Mouse (Mus musculus): ENCODE measurements around the gene Hsf2bp. TPM values are rescaled to one million over a fixed set of nuclear protein-coding genes. Genes with fewer than 3 reads are reported as not detected.
A peak's percentile ranks its signal among the peaks of the same experiment; 100 is the strongest.

Hsf2bp gene
- polyA plus RNA-seq, 1 experiment from 2014 or later: 0.52 TPM

DNA sequence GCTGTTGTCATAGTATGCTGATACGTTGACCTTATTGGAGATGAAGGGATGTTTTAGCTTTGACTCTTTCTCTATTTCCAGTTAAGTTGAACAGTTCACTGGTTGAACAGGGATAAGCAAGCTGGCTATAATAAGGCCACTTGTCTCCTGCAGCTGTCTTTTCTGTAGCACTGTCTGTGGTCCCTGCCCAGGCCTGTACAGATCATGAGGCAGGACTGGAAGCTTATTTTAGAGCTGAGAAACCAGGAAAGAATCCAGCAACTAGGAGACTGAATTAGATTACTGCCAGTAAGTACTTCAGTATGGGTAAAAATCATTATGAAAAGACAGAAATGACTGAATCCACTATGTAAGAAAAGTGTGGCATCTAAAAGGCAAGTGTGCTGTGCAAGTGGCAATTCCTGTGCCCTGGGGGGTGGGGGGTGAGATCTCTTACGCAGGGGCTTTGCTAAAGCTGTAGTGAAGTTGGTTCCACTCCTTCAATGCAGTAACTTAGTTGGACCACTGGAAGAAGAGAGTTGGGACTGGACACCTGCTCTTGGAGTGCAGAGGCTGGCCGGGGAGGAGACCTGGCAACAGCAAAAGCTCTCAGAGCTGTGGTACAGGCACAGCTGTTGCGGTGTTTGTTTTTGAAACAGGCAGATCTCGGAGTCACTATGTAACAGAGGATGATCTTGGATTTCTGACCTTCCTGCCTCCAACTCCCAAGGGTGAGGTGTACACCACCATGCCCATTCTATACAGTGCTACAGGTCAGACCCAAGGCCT is 17.8 kb downstream of the Hsf2bp start:
- WGBS: 58% methylated on average over 5 of the region's 5 CpGs
- no peak overlapping the region for H3K4me3 ChIP-seq (ENCODE audit: low read depth, low read length)
- no peak overlapping the region for H3K4me2 ChIP-seq (replicated peaks; ENCODE audit: low read depth)
- no peaks in the 10 kb centered on the region for H3K9me3 ChIP-seq (ENCODE audit: control insufficient read depth, low read length)
- no peaks in the 10 kb centered on the region for H3K27me3 ChIP-seq (ENCODE audit: control insufficient read depth, insufficient read depth, low read length)
- no peak for DNase-seq (ENCODE audit: low spot score)
- no peaks in the 10 kb centered on the region for H3K36me3 ChIP-seq (ENCODE audit: control insufficient read depth, insufficient read depth, low read length)
- no peak overlapping the region for H3K9ac ChIP-seq (ENCODE audit: low read length)
- H3K27ac ChIP-seq (replicated peaks): no peak overlapping the region
- H3K4me1 ChIP-seq (replicated peaks; ENCODE audit: control insufficient read depth, insufficient read depth): no peaks in the 10 kb centered on the region
- TF ChIP-seq EP300 (optimal IDR thresholded peaks at IDR 0.05) (no peak), CTCF (IDR thresholded peaks at IDR 0.05; ENCODE audit: low read depth) (no peak)
- ATAC-seq (ENCODE audit: low FRiP score, low TSS enrichment): no peak

DNA sequence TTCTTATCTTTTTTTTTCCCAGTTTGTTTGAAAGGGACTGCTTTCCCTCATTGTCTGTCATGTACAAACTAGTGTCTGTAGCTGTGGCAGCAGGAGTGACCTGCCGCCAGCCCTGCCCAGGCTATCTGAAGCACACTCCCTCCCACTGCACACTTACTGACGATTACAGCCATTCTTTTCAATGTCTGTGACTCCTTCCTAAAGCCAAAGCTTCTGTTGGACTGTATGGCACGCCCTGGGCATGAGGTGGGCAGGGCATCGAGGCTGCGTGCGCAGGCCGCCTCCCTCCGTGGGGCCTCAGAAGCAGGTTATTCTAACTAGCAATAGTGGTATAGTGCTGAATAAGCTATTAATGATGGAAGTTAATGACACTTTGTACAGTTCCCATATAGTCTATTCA is 19.7 kb downstream of the Hsf2bp start:
- H3K4me3 ChIP-seq (ENCODE audit: low read depth, low read length): no peak overlapping the region
- TF ChIP-seq EP300 (optimal IDR thresholded peaks at IDR 0.05) (no peak), CTCF (IDR thresholded peaks at IDR 0.05; ENCODE audit: low read depth) (no peak)
- no peaks in the 10 kb centered on the region for H3K9me3 ChIP-seq (ENCODE audit: control insufficient read depth, low read length)
- ATAC-seq (ENCODE audit: low FRiP score, low TSS enrichment) (peak; percentile 90), DNase-seq (ENCODE audit: low spot score) (peak; percentile 82)
- no peaks in the 10 kb centered on the region for H3K4me1 ChIP-seq (replicated peaks; ENCODE audit: control insufficient read depth, insufficient read depth)
- no peaks in the 10 kb centered on the region for H3K36me3 ChIP-seq (ENCODE audit: control insufficient read depth, insufficient read depth, low read length)
- H3K27ac ChIP-seq (replicated peaks): no peak overlapping the region
- H3K4me2 ChIP-seq (replicated peaks; ENCODE audit: low read depth): no peak overlapping the region
- 60% methylated on average over 8 of the region's 8 CpGs for WGBS
- H3K9ac ChIP-seq (ENCODE audit: low read length): no peak overlapping the region
- H3K27me3 ChIP-seq (ENCODE audit: control insufficient read depth, insufficient read depth, low read length): no peaks in the 10 kb centered on the region

DNA sequence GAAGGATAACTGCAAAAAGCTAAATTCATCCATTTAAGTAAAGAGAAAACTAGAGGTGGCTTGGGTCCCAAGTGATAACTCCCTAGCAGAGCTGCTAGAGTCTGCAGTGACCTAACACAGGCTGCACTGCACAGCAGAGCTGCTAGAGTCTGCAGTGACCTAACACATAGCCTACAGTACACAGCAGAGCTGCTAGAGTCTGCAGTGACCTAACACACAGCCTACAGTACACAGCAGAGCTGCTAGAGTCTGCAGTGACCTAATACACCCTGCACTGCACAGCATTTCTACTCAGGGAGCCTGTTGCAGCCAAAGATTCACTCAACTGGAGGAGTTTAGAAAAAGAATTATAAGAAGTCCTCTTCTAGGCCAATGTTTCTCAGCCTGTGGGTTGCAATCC is 22.5 kb downstream of the Hsf2bp start:
- no peaks in the 10 kb centered on the region for H3K27me3 ChIP-seq (ENCODE audit: control insufficient read depth, insufficient read depth, low read length)
- no peak overlapping the region for H3K9ac ChIP-seq (ENCODE audit: low read length)
- no peak overlapping the region for H3K4me2 ChIP-seq (replicated peaks; ENCODE audit: low read depth)
- no peak overlapping the region for H3K4me3 ChIP-seq (ENCODE audit: low read depth, low read length)
- no peaks in the 10 kb centered on the region for H3K4me1 ChIP-seq (replicated peaks; ENCODE audit: control insufficient read depth, insufficient read depth)
- DNase-seq (ENCODE audit: low spot score) (no peak), ATAC-seq (ENCODE audit: low FRiP score, low TSS enrichment) (peak; percentile 58; the same call in 1 of the 2 replicates)
- no peak overlapping the region for H3K27ac ChIP-seq (replicated peaks)
- H3K36me3 ChIP-seq (ENCODE audit: control insufficient read depth, insufficient read depth, low read length): no peaks in the 10 kb centered on the region
- TF ChIP-seq CTCF (IDR thresholded peaks at IDR 0.05; ENCODE audit: low read depth) (no peak), EP300 (optimal IDR thresholded peaks at IDR 0.05) (no peak)
- no peaks in the 10 kb centered on the region for H3K9me3 ChIP-seq (ENCODE audit: control insufficient read depth, low read length)

DNA sequence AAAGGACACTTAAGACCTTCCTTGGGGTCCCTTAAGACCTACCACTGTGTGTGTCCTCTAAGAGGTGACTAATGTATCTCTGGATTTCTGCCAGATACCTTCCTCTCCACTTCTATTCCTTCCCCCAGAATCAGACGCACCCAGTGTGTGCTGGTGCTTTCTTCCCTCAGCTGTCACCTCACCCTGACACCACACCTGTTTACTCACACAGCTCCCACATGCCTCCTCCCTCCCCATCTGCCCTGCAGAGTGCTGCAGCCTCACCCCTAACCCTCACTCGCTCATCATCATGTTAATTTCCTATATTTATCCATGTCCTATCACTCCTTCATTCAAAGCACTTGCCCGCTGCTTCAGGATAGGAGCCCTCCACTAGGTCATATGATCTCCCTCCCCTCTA is 23.9 kb downstream of the Hsf2bp start:
- no peaks in the 10 kb centered on the region for H3K27me3 ChIP-seq (ENCODE audit: control insufficient read depth, insufficient read depth, low read length)
- no peaks in the 10 kb centered on the region for H3K36me3 ChIP-seq (ENCODE audit: control insufficient read depth, insufficient read depth, low read length)
- no peak for ATAC-seq (ENCODE audit: low FRiP score, low TSS enrichment)

DNA sequence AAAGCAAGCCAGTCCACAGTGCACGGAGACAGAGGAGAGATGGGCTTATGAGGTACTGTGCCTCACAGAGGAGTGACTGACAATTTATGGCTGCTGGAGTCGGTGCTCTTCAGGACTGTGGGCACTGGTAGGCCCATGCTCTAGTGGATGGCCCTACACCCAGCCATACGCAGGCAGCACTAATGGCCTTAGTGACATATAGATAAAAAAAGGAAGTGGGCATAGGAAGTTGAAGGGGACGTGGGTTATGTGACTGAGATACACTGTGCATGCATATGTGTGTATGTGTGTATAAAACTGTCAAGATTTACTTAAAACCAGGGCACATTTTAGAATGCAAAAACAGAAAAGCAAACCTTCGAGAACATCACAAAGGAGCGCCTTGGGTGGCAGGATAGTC is 24.5 kb downstream of the Hsf2bp start:
- no peaks in the 10 kb centered on the region for H3K27me3 ChIP-seq (ENCODE audit: control insufficient read depth, insufficient read depth, low read length)
- H3K9me3 ChIP-seq (ENCODE audit: control insufficient read depth, low read length): no peaks in the 10 kb centered on the region
- no peaks in the 10 kb centered on the region for H3K36me3 ChIP-seq (ENCODE audit: control insufficient read depth, insufficient read depth, low read length)
- H3K4me1 ChIP-seq (replicated peaks; ENCODE audit: control insufficient read depth, insufficient read depth): no peaks in the 10 kb centered on the region
- H3K4me3 ChIP-seq (ENCODE audit: low read depth, low read length): no peak overlapping the region
- H3K27ac ChIP-seq (replicated peaks): no peak overlapping the region
- ATAC-seq (ENCODE audit: low FRiP score, low TSS enrichment) (no peak), DNase-seq (ENCODE audit: low spot score) (no peak)
- H3K4me2 ChIP-seq (replicated peaks; ENCODE audit: low read depth): no peak overlapping the region
- no peak for TF ChIP-seq EP300 (optimal IDR thresholded peaks at IDR 0.05)
- no peak for TF ChIP-seq CTCF (IDR thresholded peaks at IDR 0.05; ENCODE audit: low read depth)
- WGBS: 77% methylated on average over 6 of the region's 6 CpGs
- H3K9ac ChIP-seq (ENCODE audit: low read length): no peak overlapping the region

More for the DNA sequence above, 23.9 kb downstream of the Hsf2bp start:
- WGBS: 54% methylated on average over 3 of the region's 3 CpGs
- Histone ChIP-seq H3K27ac (replicated peaks) (no peak overlapping the region), H3K9me3 (ENCODE audit: control insufficient read depth, low read length) (no peaks in the 10 kb centered on the region), H3K4me3 (ENCODE audit: low read depth, low read length) (no peak overlapping the region), H3K4me1 (replicated peaks; ENCODE audit: control insufficient read depth, insufficient read depth) (no peaks in the 10 kb centered on the region), H3K4me2 (replicated peaks; ENCODE audit: low read depth) (no peak overlapping the region), H3K9ac (ENCODE audit: low read length) (no peak overlapping the region)
- no peak for TF ChIP-seq EP300 (optimal IDR thresholded peaks at IDR 0.05)
- TF ChIP-seq CTCF (IDR thresholded peaks at IDR 0.05; ENCODE audit: low read depth): no peak
- no peak for DNase-seq (ENCODE audit: low spot score)

DNA sequence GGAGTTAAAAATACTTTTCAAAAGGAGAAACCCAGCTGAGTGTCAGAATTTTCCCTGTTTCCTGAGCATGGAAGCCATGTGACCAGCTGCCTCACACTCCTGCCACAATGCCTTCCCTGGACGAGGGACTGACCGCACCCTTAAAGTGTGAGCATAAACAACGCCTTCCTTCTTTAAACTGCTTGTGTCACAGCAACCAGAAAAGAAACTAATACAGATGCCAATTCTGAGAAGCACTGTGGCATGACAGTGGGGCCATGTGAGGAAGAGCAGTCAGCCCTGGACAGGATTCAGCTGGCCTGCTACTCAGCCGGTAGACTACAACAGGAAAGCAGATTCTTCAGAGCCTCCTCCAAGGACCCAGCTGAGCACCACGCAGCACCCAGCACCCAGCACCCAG is 29.3 kb downstream of the Hsf2bp start:
- TF ChIP-seq CTCF (IDR thresholded peaks at IDR 0.05; ENCODE audit: low read depth): no peak
- H3K9me3 ChIP-seq (ENCODE audit: control insufficient read depth, low read length): no peaks in the 10 kb centered on the region
- H3K4me2 ChIP-seq (replicated peaks; ENCODE audit: low read depth): no peak overlapping the region
- H3K36me3 ChIP-seq (ENCODE audit: control insufficient read depth, insufficient read depth, low read length): no peaks in the 10 kb centered on the region
- no peaks in the 10 kb centered on the region for H3K27me3 ChIP-seq (ENCODE audit: control insufficient read depth, insufficient read depth, low read length)
- H3K4me1 ChIP-seq (replicated peaks; ENCODE audit: control insufficient read depth, insufficient read depth): no peaks in the 10 kb centered on the region
- WGBS: 59% methylated on average over 5 of the region's 5 CpGs
- 0 out of 2 replicates have a peak, but pooled peaks have one; percentile 20 for ATAC-seq (ENCODE audit: low FRiP score, low TSS enrichment)
- no peak overlapping the region for H3K4me3 ChIP-seq (ENCODE audit: low read depth, low read length)
- H3K9ac ChIP-seq (ENCODE audit: low read length): no peak overlapping the region
- DNase-seq (ENCODE audit: low spot score): no peak
- H3K27ac ChIP-seq (replicated peaks): no peak overlapping the region

Data from stomach, postnatal 0 days (tissue).